Mouse (Mus musculus) frontal cortex, adult (tissue): ENCODE measurements around the gene Bahd1.

Source experiments
- ATAC-seq: cut with Nextera tagmentation; 2 replicates; pipeline ENCODE4 v1.9.2; 2017; ENCODE audit warnings: mild to moderate bottlenecking, moderate library complexity, mixed read lengths; ENCODE audit not compliant: low TSS enrichment

The Bahd1 gene

GRCm38 (mm10) chr2:118898771-118899170 is 1.4 kb upstream of the Bahd1 start:
- ATAC-seq: no peak

DNA sequence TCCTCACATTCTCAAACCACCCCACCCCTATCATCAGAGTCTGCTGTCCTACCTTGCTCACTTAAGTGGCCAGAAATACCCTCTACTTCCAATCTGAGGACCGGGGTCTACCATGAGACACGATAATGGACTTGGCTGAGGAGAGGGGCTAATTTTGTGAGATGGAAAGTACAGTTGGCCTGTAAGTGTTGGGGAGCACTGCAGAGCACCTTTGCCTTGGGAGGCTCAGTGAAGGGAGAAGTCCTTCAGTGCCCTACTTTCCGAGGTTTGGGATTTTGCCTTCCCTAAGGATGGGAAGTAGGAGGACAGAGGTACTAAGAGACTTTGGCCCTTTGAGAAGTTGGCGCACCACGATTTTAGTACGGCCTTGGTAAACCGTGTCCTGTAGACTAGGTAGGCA is 871 bp upstream of the Bahd1 start:
- ATAC-seq: no peak

DNA sequence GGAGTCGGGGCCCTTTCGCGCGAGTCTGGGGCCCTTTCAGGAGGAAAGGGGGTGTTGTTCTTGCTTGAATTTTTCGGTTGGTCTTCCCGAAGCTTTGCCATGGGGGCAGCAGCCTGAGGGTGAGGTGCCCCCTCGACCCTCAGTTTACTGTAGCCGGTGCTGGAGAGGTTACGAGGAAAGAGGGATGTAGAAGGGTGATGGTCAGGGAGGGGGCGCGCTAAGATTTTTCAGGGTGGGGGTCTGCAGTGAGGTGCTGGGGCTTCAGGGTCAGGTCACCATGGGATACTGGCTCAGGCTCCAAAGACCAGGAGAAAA is 606 bp downstream of the Bahd1 start:
- no peak for ATAC-seq

DNA sequence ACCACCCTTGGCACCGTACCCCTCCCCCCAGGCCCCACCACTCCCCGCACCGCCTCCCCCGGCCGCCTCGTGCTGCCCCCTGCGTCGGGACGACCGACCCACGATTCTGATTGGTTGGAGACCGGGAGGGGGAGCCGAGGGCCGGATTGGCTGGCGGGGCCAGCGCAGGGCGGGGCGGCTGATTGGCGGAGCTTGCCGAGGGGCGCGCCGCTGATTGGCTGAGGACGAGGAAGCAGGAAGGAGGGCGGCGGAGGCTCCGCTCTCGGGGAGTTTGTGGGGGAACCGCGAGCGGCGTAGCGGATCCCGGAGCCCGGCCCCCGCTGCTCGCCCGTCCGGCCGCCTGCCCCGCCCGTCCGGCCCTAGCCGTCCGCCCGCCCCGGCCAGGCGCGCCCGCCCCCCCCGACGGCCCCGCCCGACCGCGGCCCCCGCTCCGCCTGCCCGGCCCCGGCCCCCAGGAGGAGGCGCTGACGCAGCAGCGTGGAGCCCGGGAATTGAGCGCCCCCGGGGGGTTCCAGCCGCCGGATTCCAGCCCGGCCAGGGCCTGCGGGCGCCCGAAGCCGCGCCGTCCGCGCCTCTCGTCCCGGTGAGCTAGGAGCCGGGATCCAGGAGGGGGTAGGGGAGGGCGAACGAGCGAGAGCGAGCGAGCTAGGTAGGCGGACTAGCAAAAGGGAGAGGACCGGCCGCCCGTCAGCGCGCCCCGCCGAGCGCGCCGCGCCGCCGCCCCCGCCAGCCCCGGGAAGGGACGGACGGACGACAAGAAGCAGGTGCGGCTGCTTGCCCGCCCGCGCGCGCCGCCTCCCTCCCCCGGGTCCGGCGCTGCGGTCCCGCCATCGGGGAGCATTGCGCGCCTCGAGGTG is 1.2 kb downstream of the Bahd1 start:
- ATAC-seq: peak; percentile 82

- no peak for ATAC-seq
Measured at GRCm38 (mm10) chr2:118902051-118903025, 2.2 kb downstream of the Bahd1 start.

GRCm38 (mm10) chr2:118903333-118903741 is 3.2 kb downstream of the Bahd1 start:
- ATAC-seq: no peak

- no peak for ATAC-seq
Measured at GRCm38 (mm10) chr2:118905433-118906117, 5.4 kb downstream of the Bahd1 start.

DNA sequence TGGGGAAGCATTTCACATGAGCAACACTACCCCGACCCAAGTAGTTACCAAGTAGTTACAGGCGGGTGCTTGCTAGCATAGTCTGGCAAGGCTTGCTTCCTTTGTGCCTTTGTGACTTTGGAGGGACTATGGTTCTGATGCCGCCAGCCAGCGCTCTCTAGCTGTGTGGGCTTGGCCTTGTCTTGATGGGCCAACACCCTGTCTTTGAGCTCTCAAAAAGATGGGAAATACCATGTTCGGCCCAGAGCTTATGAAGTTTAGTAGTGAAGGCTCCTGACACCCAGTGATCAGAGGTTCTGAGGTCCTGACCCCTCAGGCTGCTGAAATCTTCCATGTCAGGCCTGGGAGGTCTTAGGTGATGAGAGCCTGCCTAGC is 5.9 kb downstream of the Bahd1 start:
- no peak for ATAC-seq

GRCm38 (mm10) chr2:118907781-118908180 is 7.6 kb downstream of the Bahd1 start:
- ATAC-seq: no peak

DNA sequence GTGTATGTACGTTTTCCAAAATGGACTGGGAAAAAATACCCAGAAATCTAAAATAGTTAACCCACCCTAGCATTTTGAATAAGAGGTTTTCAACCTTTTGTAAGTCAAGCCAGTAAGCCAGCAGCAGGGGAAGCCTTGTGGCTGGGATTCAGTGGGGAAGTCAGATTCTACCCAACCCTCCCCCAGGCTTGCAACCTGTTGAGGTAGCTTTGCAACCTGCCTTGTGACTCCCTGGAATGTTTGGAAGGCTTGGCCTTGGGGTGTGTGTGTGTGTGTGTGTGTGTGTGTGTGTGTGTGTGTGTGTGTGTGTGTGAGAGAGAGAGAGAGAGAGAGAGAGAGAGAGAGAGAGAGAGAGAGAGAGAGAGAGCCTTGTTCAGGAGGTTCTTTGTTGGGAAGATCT is 9.0 kb downstream of the Bahd1 start:
- no peak for ATAC-seq

DNA sequence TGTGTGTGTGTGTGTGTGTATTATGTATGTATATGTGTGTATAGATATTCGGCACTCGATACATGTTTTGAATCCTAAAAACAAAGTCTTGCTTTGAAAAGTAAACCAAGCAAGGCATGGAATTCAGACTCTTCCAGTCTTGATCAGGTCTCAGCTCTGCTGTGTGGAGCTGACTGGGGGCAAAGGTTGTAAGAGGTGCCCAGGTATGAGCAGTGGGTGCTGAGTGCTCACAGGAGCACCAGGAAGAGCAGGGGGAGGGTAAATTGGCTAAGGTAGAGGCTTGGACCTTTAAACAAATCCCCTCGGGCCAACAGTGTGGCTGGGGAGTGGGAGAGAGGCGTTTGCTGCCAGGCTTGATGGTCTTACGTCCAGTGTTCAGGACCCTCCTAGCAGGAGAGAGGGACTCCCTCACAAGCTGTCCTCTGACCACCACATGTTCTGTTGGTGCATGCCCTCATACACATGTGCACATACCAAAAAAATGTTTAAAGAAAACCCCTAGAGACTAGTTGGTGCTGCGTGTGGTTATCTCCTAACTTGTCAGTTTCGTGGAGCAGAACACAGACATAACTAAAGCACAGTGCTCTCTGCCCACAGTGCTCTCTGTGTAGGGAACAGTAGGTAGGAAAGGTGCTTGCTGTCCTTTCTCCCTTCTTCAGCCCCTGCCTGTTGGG is 10.6 kb downstream of the Bahd1 start:
- no peak for ATAC-seq

GRCm38 (mm10) chr2:118912706-118913105 is 12.5 kb downstream of the Bahd1 start:
- no peak for ATAC-seq

- ATAC-seq: no peak
Measured at GRCm38 (mm10) chr2:118913551-118914276, 13.5 kb downstream of the Bahd1 start.

- ATAC-seq: no peak
Measured at GRCm38 (mm10) chr2:118914685-118915084, 14.5 kb downstream of the Bahd1 start.

- no peak for ATAC-seq
Measured at GRCm38 (mm10) chr2:118916436-118916835, 16.3 kb downstream of the Bahd1 start.

DNA sequence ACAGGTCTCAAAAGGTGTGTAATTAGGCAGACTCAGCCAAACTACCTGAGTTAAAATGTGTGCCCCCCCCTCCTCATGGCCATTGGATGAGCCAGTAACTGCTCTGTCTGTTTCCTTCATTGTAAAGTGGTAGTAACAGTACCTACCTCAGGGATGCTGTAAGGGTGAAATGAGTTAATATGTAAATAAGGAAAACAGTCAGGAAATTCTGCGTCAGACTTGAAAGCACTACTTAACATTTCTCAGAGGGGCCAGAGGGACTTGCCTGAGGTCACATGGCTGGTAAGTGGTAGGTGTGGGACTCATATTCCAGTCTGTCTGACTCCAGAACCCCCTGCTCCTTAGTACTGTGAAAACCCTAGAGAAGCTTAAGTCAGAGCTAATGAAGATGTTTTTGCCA is 18.4 kb downstream of the Bahd1 start:
- ATAC-seq: no peak

DNA sequence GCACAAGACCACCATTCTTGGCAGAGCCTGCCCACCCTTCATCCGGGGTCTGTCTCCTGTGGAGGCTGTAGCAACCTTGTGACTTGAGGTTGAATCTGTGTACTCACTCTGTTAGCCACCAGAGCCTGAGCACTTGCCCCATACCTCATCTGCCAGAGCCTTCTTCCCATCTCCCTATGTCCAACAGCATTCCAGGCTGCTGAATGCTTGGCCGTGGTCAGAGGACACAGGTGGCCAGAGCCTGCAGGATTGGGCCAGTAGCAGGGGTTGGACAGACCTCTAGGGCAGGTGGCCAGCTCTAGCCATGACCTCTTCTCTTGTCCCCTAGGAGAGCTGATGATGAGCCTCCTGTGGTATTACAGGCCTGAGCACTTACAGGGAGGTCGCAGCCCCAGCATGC is 20.3 kb downstream of the Bahd1 start:
- no peak for ATAC-seq

DNA sequence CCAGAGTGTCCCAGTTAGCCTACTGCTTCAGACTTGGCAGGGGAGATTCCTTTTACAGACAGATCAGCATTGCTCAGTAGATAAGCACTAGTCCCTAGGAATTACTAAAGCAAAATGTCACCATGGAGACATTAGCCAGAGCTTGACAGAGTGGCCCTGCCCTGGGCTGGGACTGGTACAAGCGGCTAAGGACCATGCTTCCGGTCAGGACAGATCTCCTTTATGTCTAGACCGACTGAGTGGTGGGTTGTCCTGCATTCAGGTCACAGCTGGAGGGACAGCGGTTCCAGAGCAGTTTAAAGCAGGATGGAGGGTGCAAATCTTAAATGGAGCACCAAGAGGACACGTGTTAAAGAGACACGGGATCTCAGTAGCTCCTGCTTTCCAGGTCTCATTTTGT is 25.8 kb downstream of the Bahd1 start:
- peak; percentile 32 for ATAC-seq

- peak; percentile 50 for ATAC-seq
Measured at GRCm38 (mm10) chr2:118926361-118926997, 26.3 kb downstream of the Bahd1 start, which contains the start of gene Chst14. Chst14 (plus strand) TSS chr2:118926496.

- no peak for ATAC-seq
Measured at GRCm38 (mm10) chr2:118926998-118927739, 27.0 kb downstream of the Bahd1 start.
